Mouse (Mus musculus) hindbrain, embryonic 12.5 days (tissue): ENCODE results near the gene Btnl1. TPM values are rescaled to one million over a fixed set of nuclear protein-coding genes. Genes with fewer than 3 reads are reported as not detected.

Experiments used
- ATAC-seq: fragments of 200-750 bp; cut with Nextera tagmentation; 2 replicates; pipeline ENCODE4 v1.8.0; 2017; ENCODE audit warnings: moderate TSS enrichment; ENCODE audit not compliant: low FRiP score
- H3K27ac ChIP-seq: fragments of 300-500 bp; sonication (generic); 2 replicates; pipeline ENCODE4 v1.5.1; 2016; ENCODE audit warnings: mild to moderate bottlenecking
- H3K27me3 ChIP-seq: fragments of 300-500 bp; sonication (generic); 2 replicates; pipeline ENCODE4 v1.6.1; 2016; ENCODE audit warnings: mild to moderate bottlenecking
- H3K36me3 ChIP-seq: fragments of 300-500 bp; sonication (generic); 2 replicates; pipeline ENCODE4 v1.6.1; 2016; ENCODE audit warnings: mild to moderate bottlenecking
- H3K4me1 ChIP-seq: fragments of 300-500 bp; sonication (generic); 2 replicates; pipeline ENCODE4 v1.6.1; 2016
- H3K4me2 ChIP-seq: fragments of 300-500 bp; sonication (generic); replicated peaks from 2 replicates; pipeline ENCODE4 v1.6.1; 2016; ENCODE audit warnings: mild to moderate bottlenecking
- H3K4me3 ChIP-seq: fragments of 300-500 bp; sonication (generic); 2 replicates; pipeline ENCODE4 v1.5.1; 2016; ENCODE audit warnings: mild to moderate bottlenecking
- H3K9ac ChIP-seq: fragments of 300-500 bp; sonication (generic); 2 replicates; pipeline ENCODE4 v1.6.1; 2016; ENCODE audit warnings: mild to moderate bottlenecking, moderate library complexity
- H3K9me3 ChIP-seq: fragments of 300-500 bp; sonication (generic); replicated peaks from 2 replicates; pipeline ENCODE4 v1.6.1; 2016; ENCODE audit warnings: mild to moderate bottlenecking
- WGBS: fragments of 180-500 bp; shearing (Covaris S2); methylation state at CpG from one replicate; pipeline ENCODE4 v1.1.7; 2016; 5-methylcytosine and 5-hydroxymethylcytosine counted together
- polyA plus RNA-seq: library from polyadenylated mRNA; unstranded; fragments of >200 nt; fragmentation: Nextera tagmentation; extraction: Ambion mirVana; gene quantifications from 2 replicates; pipeline ENCODE4 v1.2.1, GENCODE M21; 2016

The Btnl1 gene
- polyA plus RNA-seq, 1 experiment from 2014 or later = not detected

GRCm38 (mm10) chr17:34363676-34364310 lies 13.1 kb upstream of the Btnl1 start:
- Histone ChIP-seq H3K4me2 (no peak overlapping the region), H3K36me3 (no peaks in the 10 kb centered on the region), H3K4me3 (no peak overlapping the region), H3K27ac (no peak overlapping the region), H3K9me3 (no peaks in the 10 kb centered on the region), H3K4me1 (no peaks in the 10 kb centered on the region), H3K9ac (no peak overlapping the region), H3K27me3 (no peaks in the 10 kb centered on the region)
- no peak for ATAC-seq
- 84% methylated on average over 3 of the region's 3 CpGs for WGBS

GRCm38 (mm10) chr17:34365031-34365430 lies 11.9 kb upstream of the Btnl1 start:
- no peaks in the 10 kb centered on the region for H3K36me3 ChIP-seq
- H3K9ac ChIP-seq = no peak overlapping the region
- 75% methylated on average over 10 of the region's 10 CpGs for WGBS
- no peaks in the 10 kb centered on the region for H3K4me1 ChIP-seq
- no peak overlapping the region for H3K27ac ChIP-seq
- H3K4me2 ChIP-seq = no peak overlapping the region
- ATAC-seq = no peak
- H3K27me3 ChIP-seq = no peaks in the 10 kb centered on the region
- no peak overlapping the region for H3K4me3 ChIP-seq
- H3K9me3 ChIP-seq = no peaks in the 10 kb centered on the region

- no peak overlapping the region for H3K4me2 ChIP-seq
Observed at GRCm38 (mm10) chr17:34370563-34370962, 6.4 kb upstream of the Btnl1 start.

GRCm38 (mm10) chr17:34373055-34373709 lies 3.8 kb upstream of the Btnl1 start:
- no peak overlapping the region for H3K9ac ChIP-seq
- H3K36me3 ChIP-seq = no peaks in the 10 kb centered on the region
- no peak overlapping the region for H3K27ac ChIP-seq
- no peak for ATAC-seq
- H3K9me3 ChIP-seq = no peaks in the 10 kb centered on the region
- H3K4me3 ChIP-seq = no peak overlapping the region
- WGBS = 84% methylated on average over 6 of the region's 6 CpGs
- no peaks in the 10 kb centered on the region for H3K4me1 ChIP-seq
- no peak overlapping the region for H3K4me2 ChIP-seq
- H3K27me3 ChIP-seq = no peaks in the 10 kb centered on the region

More at GRCm38 (mm10) chr17:34370563-34370962, 6.4 kb upstream of the Btnl1 start:
- no peak overlapping the region for H3K27ac ChIP-seq
- H3K9me3 ChIP-seq = no peaks in the 10 kb centered on the region
- no peak for ATAC-seq
- no peak overlapping the region for H3K4me3 ChIP-seq
- H3K27me3 ChIP-seq = no peaks in the 10 kb centered on the region
- WGBS = 77% methylated on average over 4 of the region's 4 CpGs
- H3K9ac ChIP-seq = no peak overlapping the region
- H3K36me3 ChIP-seq = no peaks in the 10 kb centered on the region
- H3K4me1 ChIP-seq = no peaks in the 10 kb centered on the region

GRCm38 (mm10) chr17:34377450-34378209 lies 698 bp downstream of the Btnl1 start:
- H3K4me3 ChIP-seq = no peak overlapping the region
- ATAC-seq = no peak
- H3K27me3 ChIP-seq = no peaks in the 10 kb centered on the region
- H3K27ac ChIP-seq = no peak overlapping the region
- H3K9me3 ChIP-seq = no peaks in the 10 kb centered on the region
- no peaks in the 10 kb centered on the region for H3K36me3 ChIP-seq
- H3K4me2 ChIP-seq = no peak overlapping the region
- no peak overlapping the region for H3K9ac ChIP-seq
- no peaks in the 10 kb centered on the region for H3K4me1 ChIP-seq
- WGBS = 57% methylated on average over 6 of the region's 6 CpGs

- H3K4me3 ChIP-seq = no peak overlapping the region
- no peaks in the 10 kb centered on the region for H3K4me1 ChIP-seq
- H3K27ac ChIP-seq = no peak overlapping the region
- H3K9me3 ChIP-seq = no peaks in the 10 kb centered on the region; the same call in 1 of the 2 replicates
- no peak overlapping the region for H3K9ac ChIP-seq
- no peak overlapping the region for H3K4me2 ChIP-seq
- no peaks in the 10 kb centered on the region for H3K27me3 ChIP-seq
- no peaks in the 10 kb centered on the region for H3K36me3 ChIP-seq
- ATAC-seq = no peak
- 76% methylated on average over 2 of the region's 2 CpGs for WGBS
Observed at GRCm38 (mm10) chr17:34378716-34379115, 1.8 kb downstream of the Btnl1 start.

- WGBS = 72% methylated on average over 7 of the region's 7 CpGs
- no peaks in the 10 kb centered on the region for H3K36me3 ChIP-seq
- H3K27me3 ChIP-seq = no peaks in the 10 kb centered on the region
- no peaks in the 10 kb centered on the region; the same call in 1 of the 2 replicates for H3K9me3 ChIP-seq
- no peak for ATAC-seq
- H3K9ac ChIP-seq = no peak overlapping the region
- H3K4me3 ChIP-seq = no peak overlapping the region
- no peak overlapping the region for H3K27ac ChIP-seq
- no peaks in the 10 kb centered on the region for H3K4me1 ChIP-seq
- no peak overlapping the region for H3K4me2 ChIP-seq
Observed at GRCm38 (mm10) chr17:34379451-34379850, 2.5 kb downstream of the Btnl1 start.

- no peaks in the 10 kb centered on the region for H3K27me3 ChIP-seq
- no peak overlapping the region for H3K4me3 ChIP-seq
- no peaks in the 10 kb centered on the region for H3K4me1 ChIP-seq
- no peaks in the 10 kb centered on the region for H3K36me3 ChIP-seq
- WGBS = 76% methylated on average over 11 of the region's 11 CpGs
- no peak overlapping the region for H3K27ac ChIP-seq
- H3K9ac ChIP-seq = no peak overlapping the region
- no peak for ATAC-seq
- no peaks in the 10 kb centered on the region; the same call in 1 of the 2 replicates for H3K9me3 ChIP-seq
- H3K4me2 ChIP-seq = no peak overlapping the region
Observed at GRCm38 (mm10) chr17:34381876-34382275, 4.9 kb downstream of the Btnl1 start.

GRCm38 (mm10) chr17:34383212-34383611 lies 6.3 kb downstream of the Btnl1 start:
- H3K4me3 ChIP-seq = no peak overlapping the region
- WGBS = 82% methylated on average over 7 of the region's 7 CpGs
- no peak for ATAC-seq
- no peak overlapping the region for H3K27ac ChIP-seq
- H3K27me3 ChIP-seq = no peaks in the 10 kb centered on the region
- no peak overlapping the region for H3K4me2 ChIP-seq
- H3K4me1 ChIP-seq = no peaks in the 10 kb centered on the region
- H3K9ac ChIP-seq = no peak overlapping the region
- H3K36me3 ChIP-seq = no peaks in the 10 kb centered on the region
- H3K9me3 ChIP-seq = no peaks in the 10 kb centered on the region; the same call in 1 of the 2 replicates

- WGBS = 76% methylated on average over 3 of the region's 3 CpGs
- Histone ChIP-seq H3K4me2 (no peak overlapping the region), H3K4me3 (no peak overlapping the region), H3K9me3 (no peaks in the 10 kb centered on the region; the same call in 1 of the 2 replicates), H3K27ac (no peak overlapping the region), H3K36me3 (no peaks in the 10 kb centered on the region), H3K27me3 (no peaks in the 10 kb centered on the region), H3K9ac (no peak overlapping the region), H3K4me1 (no peaks in the 10 kb centered on the region)
- no peak for ATAC-seq
Observed at GRCm38 (mm10) chr17:34384699-34385098, 7.8 kb downstream of the Btnl1 start.

- Histone ChIP-seq H3K4me3 (no peak overlapping the region), H3K9ac (no peak overlapping the region), H3K4me2 (no peak overlapping the region), H3K27me3 (peaks cover 10% of the 10 kb centered on the region), H3K36me3 (no peaks in the 10 kb centered on the region), H3K4me1 (no peaks in the 10 kb centered on the region), H3K27ac (no peak overlapping the region), H3K9me3 (no peaks in the 10 kb centered on the region; the same call in 1 of the 2 replicates)
- 61% methylated on average over 2 of the region's 2 CpGs for WGBS
- no peak for ATAC-seq
Observed at GRCm38 (mm10) chr17:34386656-34387055, 9.7 kb downstream of the Btnl1 start.

- ATAC-seq = no peak
Observed at GRCm38 (mm10) chr17:34388513-34388912, 11.6 kb downstream of the Btnl1 start.

More at GRCm38 (mm10) chr17:34388513-34388912, 11.6 kb downstream of the Btnl1 start:
- no peak overlapping the region for H3K27ac ChIP-seq
- no peak overlapping the region for H3K9ac ChIP-seq
- H3K4me1 ChIP-seq = 0 out of 2 replicates have a peak, but pooled peaks cover 6% of the 10 kb centered on the region
- no peak overlapping the region for H3K4me3 ChIP-seq
- H3K27me3 ChIP-seq = peaks cover 14% of the 10 kb centered on the region
- H3K36me3 ChIP-seq = no peaks in the 10 kb centered on the region
- no peak overlapping the region for H3K4me2 ChIP-seq
- no peaks in the 10 kb centered on the region for H3K9me3 ChIP-seq
- WGBS = 36% methylated on average over 4 of the region's 4 CpGs
